Mouse (Mus musculus): ENCODE results near the gene Sez6. TPM values are rescaled to one million over a fixed set of nuclear protein-coding genes. Genes with fewer than 3 reads are reported as not detected.
A peak's percentile ranks its signal among the peaks of the same experiment; 100 is the strongest.

Sez6 gene
- polyA plus RNA-seq, 1 experiment from 2014 or later: 1.8 TPM

DNA sequence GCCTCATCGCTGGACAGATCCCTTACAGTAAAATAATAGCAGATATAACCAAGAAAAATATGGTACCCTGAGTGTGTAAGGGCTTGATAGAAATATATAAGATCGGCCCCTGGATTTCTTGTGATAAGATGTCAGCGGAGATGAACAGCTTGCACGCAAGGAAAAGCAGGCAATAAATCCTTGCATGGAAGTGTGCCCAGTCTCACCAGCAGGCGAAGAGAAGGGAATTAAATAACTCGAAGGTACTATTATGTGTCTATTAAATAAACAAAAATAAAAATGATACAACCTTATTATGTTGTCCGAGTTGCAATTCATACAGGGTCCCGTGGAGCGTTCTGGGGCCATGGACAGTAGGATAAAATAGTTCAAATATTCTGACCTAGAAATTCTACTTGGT is 34.6 kb upstream of the Sez6 start:
- no peak for ATAC-seq (ENCODE audit: insufficient read depth, low FRiP score, low read depth)
- Histone ChIP-seq H3K27me3 (replicated peaks) (peaks cover 8% of the 10 kb centered on the region; the same call in 1 of the 2 replicates), H3K36me3 (no peaks in the 10 kb centered on the region), H3K4me3 (replicated peaks) (no peak overlapping the region), H3K27ac (no peak overlapping the region), H3K4me2 (no peak overlapping the region), H3K9me3 (no peaks in the 10 kb centered on the region), H3K4me1 (peaks cover 21% of the 10 kb centered on the region), H3K9ac (no peak overlapping the region)
- 73% methylated on average over 9 of the region's 9 CpGs for WGBS

DNA sequence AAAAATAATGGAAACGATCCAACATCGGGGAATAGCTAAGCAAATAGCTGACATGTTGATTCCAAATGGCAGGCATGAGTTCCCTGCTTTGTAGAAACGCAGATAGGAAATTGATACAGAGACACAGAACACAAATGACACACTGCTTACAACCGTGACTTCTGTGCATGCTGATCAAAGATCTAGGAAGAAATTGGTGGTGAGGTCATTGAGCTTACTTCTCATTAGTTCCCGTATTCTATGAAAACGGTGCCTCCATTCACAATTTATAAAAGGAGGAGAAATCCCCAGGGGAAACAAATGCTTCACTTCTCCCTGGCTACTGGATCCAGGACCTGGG is 34.1 kb upstream of the Sez6 start:
- Histone ChIP-seq H3K36me3 (no peaks in the 10 kb centered on the region), H3K4me3 (replicated peaks) (no peak overlapping the region), H3K27me3 (replicated peaks) (peaks cover 8% of the 10 kb centered on the region; the same call in 1 of the 2 replicates), H3K4me1 (peaks cover 22% of the 10 kb centered on the region), H3K27ac (no peak overlapping the region), H3K9ac (no peak overlapping the region), H3K4me2 (no peak overlapping the region), H3K9me3 (no peaks in the 10 kb centered on the region)
- 48% methylated on average over 6 of the region's 6 CpGs for WGBS
- no peak for ATAC-seq (ENCODE audit: insufficient read depth, low FRiP score, low read depth)

DNA sequence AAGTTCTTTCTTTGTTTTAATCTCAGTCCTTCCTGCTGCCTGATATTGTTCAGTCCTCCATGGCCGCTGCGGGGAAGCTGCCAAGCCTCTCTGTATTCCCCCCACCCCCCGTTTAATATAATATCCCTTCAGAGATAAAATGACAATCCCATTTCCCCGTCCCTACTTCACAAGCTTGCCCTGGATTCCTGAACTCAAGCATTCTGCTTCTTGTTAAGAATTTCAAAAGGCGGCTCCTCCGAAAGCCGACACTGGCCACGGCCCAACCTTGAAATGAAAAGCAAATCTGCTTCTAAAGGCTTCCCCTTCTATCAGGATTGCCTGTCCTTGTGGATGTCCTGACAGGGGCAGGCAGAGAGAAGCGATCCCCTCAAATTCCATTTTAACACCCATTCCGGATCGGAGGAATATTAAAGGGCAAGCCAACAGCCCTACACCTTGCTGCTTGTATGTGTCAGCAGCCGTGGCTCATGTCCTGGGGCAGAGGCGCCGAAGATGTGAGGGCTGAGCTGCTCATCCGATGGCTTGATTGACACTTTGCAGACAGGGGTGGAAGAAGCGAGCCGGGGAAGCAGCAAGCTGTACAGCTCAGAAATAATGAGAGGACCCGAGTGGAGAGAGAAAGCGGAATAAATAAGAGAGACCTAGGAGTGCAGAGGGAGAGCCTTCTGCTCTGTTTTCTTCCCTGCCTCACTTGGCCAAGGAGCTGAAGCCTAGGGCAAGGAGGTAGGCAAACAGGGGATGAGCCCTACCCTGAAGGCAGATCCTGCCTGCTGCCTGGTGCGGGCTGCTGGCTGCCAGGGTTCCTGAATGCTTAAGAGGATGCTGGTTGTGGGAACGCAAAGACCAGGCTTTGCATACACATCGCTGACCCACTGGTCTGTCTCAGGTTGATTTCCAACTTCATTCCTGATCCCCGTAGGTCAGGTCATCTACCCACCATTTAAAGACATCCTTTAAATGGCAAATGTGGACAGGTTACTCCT is 33.5 kb upstream of the Sez6 start:
- no peak overlapping the region for H3K9ac ChIP-seq
- no peaks in the 10 kb centered on the region for H3K36me3 ChIP-seq
- peaks cover 8% of the 10 kb centered on the region; the same call in 1 of the 2 replicates for H3K27me3 ChIP-seq (replicated peaks)
- peaks cover 27% of the 10 kb centered on the region for H3K4me1 ChIP-seq
- ATAC-seq (ENCODE audit: insufficient read depth, low FRiP score, low read depth): no peak
- no peak overlapping the region for H3K4me3 ChIP-seq (replicated peaks)
- WGBS: 25% methylated on average over 23 of the region's 23 CpGs
- H3K27ac ChIP-seq: no peak overlapping the region
- H3K4me2 ChIP-seq: peak overlapping the region; percentile 9
- no peaks in the 10 kb centered on the region for H3K9me3 ChIP-seq

DNA sequence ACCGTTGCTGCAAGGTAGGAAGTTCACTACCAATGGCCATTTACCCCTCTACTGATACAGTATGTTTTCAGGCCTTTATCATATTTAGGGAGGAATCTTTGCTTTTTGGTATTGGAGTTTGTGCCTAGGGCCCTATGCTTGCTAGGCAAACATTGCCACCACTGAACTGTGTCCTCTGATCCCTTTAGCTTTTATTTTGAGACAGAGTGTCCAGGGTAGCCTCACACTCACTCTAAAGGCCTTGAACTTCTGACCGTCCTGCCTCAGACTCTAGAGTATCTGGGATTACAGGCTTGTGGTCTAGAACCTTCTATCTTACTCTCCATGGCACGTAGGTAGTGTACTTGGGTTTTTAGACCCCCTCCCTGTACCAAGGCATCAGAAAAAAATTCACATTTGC is 30.4 kb upstream of the Sez6 start:
- no peak overlapping the region for H3K4me3 ChIP-seq (replicated peaks)
- no peak overlapping the region for H3K9ac ChIP-seq
- H3K4me2 ChIP-seq: no peak overlapping the region
- peaks cover 16% of the 10 kb centered on the region; the same call in 1 of the 2 replicates for H3K4me1 ChIP-seq
- peaks cover 8% of the 10 kb centered on the region; the same call in 1 of the 2 replicates for H3K27me3 ChIP-seq (replicated peaks)
- H3K36me3 ChIP-seq: no peaks in the 10 kb centered on the region
- H3K9me3 ChIP-seq: no peaks in the 10 kb centered on the region
- H3K27ac ChIP-seq: no peak overlapping the region
- WGBS: 80% methylated on average over 3 of the region's 3 CpGs
- no peak for ATAC-seq (ENCODE audit: insufficient read depth, low FRiP score, low read depth)

DNA sequence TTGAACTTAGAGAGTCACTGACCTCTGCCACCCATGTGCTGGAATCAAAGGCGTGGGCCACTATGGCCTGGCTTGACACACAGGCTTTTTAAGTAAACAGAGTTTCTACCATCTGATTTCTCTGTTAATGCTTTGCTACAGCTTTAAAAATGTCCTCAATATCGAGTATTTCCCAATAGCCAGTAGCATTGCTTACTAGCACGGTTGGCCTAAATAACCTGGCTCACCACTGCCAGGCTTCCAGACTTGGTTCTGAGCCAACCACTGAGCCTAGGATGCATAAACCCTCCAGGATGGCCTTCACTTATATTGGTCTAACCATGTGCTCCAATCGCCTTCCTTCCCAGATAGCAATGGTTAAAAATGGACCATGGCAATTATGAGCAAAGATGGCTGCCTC is 29.9 kb upstream of the Sez6 start:
- 0 out of 2 replicates have a peak overlapping the region, but pooled peaks have one; percentile 31 for H3K27ac ChIP-seq
- no peak overlapping the region for H3K4me2 ChIP-seq
- H3K36me3 ChIP-seq: no peaks in the 10 kb centered on the region
- no peaks in the 10 kb centered on the region for H3K9me3 ChIP-seq
- peaks cover 8% of the 10 kb centered on the region; the same call in 1 of the 2 replicates for H3K27me3 ChIP-seq (replicated peaks)
- H3K9ac ChIP-seq: no peak overlapping the region
- H3K4me1 ChIP-seq: peaks cover 16% of the 10 kb centered on the region; the same call in 1 of the 2 replicates
- WGBS: 70% methylated on average over 4 of the region's 4 CpGs
- no peak for ATAC-seq (ENCODE audit: insufficient read depth, low FRiP score, low read depth)
- H3K4me3 ChIP-seq (replicated peaks): no peak overlapping the region

DNA sequence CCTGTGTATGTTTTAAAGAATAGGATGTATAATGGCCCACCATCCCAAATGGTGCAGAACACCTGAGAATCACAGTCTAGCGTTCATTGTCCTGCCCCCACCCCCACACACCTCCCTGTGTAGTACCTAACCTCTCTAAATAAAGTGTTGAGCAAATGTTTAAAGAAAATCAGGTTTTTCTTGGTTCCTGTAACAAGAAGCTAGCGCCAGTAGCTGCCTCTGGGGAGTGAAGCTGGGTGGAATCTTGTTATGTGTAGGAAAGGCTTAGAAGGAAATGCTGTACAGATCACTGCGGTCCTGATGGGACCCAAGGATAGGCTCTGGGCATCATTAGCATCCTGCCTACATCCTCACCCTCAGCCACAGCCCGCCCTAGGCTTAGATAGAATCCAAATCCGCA is 29.2 kb upstream of the Sez6 start:
- no peak overlapping the region for H3K9ac ChIP-seq
- peaks cover 14% of the 10 kb centered on the region; the same call in 1 of the 2 replicates for H3K4me1 ChIP-seq
- H3K36me3 ChIP-seq: no peaks in the 10 kb centered on the region
- no peaks in the 10 kb centered on the region for H3K9me3 ChIP-seq
- peaks cover 8% of the 10 kb centered on the region; the same call in 1 of the 2 replicates for H3K27me3 ChIP-seq (replicated peaks)
- H3K4me3 ChIP-seq (replicated peaks): no peak overlapping the region
- peak; percentile 54; the same call in 1 of the 2 replicates for ATAC-seq (ENCODE audit: insufficient read depth, low FRiP score, low read depth)
- H3K27ac ChIP-seq: peak overlapping the region; percentile 31
- H3K4me2 ChIP-seq: no peak overlapping the region
- WGBS: 41% methylated on average over 5 of the region's 5 CpGs

DNA sequence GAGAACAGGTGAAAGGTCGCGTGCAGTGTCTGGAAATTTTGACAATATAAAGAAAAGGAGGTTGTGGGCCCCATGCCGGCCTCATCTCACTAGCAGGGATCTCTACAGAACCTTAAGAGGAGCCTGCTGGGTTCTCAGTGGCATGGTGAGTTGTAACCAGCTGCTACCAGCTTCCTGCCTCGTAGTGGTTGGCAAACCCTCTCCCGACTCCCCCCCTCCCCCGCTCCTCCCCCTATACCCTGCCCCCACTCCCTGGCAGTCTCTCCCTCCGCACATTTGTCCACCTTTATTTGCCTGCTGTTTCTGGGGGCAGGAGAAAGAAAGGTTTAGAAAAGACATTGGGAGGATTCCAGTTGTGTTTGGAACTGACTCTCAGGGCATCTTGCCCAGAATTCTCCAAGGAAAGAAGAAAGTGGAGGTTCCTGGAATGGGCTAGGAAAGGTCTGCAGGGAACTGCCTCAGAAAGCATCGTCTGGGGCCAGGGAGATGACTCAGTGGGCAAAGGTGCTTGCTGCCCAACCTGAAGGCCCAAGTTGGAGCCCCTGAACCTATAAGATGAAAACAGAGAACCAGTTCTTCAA is 28.7 kb upstream of the Sez6 start:
- H3K9ac ChIP-seq: no peak overlapping the region
- WGBS: 34% methylated on average over 8 of the region's 8 CpGs
- no peaks in the 10 kb centered on the region for H3K36me3 ChIP-seq
- H3K4me2 ChIP-seq: no peak overlapping the region
- H3K27ac ChIP-seq: peak overlapping the region; percentile 31
- ATAC-seq (ENCODE audit: insufficient read depth, low FRiP score, low read depth): no peak
- H3K4me3 ChIP-seq (replicated peaks): no peak overlapping the region
- H3K27me3 ChIP-seq (replicated peaks): peaks cover 8% of the 10 kb centered on the region; the same call in 1 of the 2 replicates
- H3K4me1 ChIP-seq: peaks cover 11% of the 10 kb centered on the region
- H3K9me3 ChIP-seq: no peaks in the 10 kb centered on the region

DNA sequence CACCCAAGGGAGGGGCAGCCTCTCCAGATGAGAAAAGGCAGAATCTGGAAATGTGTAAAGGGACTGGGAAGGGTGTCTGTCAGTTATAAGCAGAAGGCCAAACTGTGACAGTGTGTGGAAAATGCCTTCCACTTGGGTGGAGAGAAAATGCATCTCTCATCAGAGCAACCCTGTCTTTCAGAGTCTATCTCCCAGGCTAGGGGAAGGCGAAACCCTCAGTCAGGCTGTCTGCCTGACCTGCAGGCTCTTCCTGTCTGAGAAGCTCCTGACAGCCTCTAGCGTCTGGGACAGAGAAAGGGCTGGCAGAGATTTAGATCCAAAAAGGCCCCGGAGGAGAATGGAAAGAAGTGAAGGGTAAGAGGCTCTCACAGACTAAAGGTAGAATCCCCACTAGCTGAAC is 26.8 kb upstream of the Sez6 start:
- no peak overlapping the region for H3K27ac ChIP-seq

DNA sequence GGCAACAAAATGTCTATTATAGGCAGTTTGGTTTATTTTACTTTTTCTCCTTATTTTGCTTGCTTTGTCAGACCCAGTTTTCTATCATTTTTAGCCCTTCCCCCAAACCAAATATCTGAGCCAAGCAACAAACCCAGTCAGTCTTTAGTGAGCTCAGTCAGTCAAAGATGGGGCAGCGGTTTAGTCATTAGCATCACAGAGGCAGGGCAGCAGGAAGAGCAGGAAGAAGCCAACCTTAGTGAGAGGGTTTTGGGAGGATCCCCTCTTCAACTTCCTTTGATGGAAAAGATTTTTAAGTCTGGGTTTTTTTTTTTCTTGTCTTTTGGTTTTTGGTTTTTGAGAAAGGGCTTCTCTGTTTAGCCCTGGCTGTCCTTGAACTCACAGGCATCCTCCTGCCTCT is 25.9 kb upstream of the Sez6 start:
- ATAC-seq (ENCODE audit: insufficient read depth, low FRiP score, low read depth): no peak
- Histone ChIP-seq H3K4me1 (peaks cover 11% of the 10 kb centered on the region), H3K27me3 (replicated peaks) (no peaks in the 10 kb centered on the region), H3K27ac (no peak overlapping the region), H3K4me2 (no peak overlapping the region), H3K9ac (no peak overlapping the region), H3K9me3 (no peaks in the 10 kb centered on the region), H3K36me3 (no peaks in the 10 kb centered on the region), H3K4me3 (replicated peaks) (no peak overlapping the region)
- 50% methylated on average over 1 of the region's 1 CpGs for WGBS

More for the DNA sequence above, 26.8 kb upstream of the Sez6 start:
- Histone ChIP-seq H3K4me1 (peaks cover 11% of the 10 kb centered on the region), H3K9ac (no peak overlapping the region), H3K36me3 (no peaks in the 10 kb centered on the region), H3K9me3 (no peaks in the 10 kb centered on the region), H3K27me3 (replicated peaks) (no peaks in the 10 kb centered on the region), H3K4me3 (replicated peaks) (no peak overlapping the region), H3K4me2 (no peak overlapping the region)
- WGBS: 24% methylated on average over 3 of the region's 3 CpGs
- no peak for ATAC-seq (ENCODE audit: insufficient read depth, low FRiP score, low read depth)

DNA sequence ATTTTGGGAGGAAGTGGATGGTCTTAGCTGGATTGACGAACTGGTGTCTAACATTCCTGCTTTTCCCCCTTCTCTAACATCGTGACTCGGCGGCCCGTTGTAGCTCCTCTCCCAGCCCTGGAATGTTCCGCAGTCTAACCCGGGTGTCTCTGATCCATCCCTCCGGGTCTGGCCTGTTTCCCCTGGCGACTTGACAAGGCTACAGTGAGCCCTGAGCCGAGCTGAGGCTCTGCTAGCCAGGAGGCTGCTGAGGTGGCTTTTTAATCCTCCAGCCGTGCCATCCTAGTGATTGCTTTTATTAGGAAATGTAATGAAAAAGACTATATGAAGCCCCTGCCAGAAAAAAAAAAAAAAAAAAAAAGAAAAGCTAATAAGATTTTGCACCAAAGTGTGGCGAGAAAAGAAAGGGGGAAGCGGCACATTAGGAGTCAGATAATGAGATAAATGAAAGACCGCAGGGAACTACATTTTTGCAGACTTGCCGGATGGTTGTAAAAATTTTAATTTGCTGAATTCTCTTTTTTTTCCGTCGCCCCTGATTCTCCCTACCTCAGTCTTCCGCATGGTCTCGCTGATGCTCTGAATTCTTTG is 24.4 kb upstream of the Sez6 start:
- Histone ChIP-seq H3K4me1 (peaks cover 11% of the 10 kb centered on the region), H3K4me3 (replicated peaks) (no peak overlapping the region), H3K9ac (no peak overlapping the region), H3K4me2 (no peak overlapping the region), H3K27ac (no peak overlapping the region), H3K27me3 (replicated peaks) (no peaks in the 10 kb centered on the region), H3K9me3 (no peaks in the 10 kb centered on the region), H3K36me3 (no peaks in the 10 kb centered on the region)
- no peak for ATAC-seq (ENCODE audit: insufficient read depth, low FRiP score, low read depth)
- 41% methylated on average over 19 of the region's 19 CpGs for WGBS

DNA sequence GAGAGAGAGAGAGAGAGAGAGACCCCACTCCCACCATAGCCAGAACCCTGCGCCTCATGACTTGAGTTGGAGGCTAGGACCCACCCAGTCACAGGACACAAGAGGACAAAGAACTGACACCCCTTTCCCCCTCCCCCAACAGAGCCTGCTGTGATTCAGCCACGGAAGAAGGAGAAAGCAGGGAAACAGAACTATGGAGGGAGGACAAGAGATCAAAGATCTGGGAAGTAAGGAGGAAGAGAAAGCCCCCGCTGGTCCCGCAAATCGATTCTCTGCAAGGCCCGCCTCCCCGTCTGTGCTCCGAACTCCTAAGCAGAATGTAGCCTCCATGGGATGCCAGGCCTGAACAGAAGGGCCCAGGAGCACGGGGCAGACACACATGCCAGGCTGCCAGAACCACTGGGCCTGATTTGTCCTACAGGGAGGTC is 23.8 kb upstream of the Sez6 start:
- H3K9me3 ChIP-seq: no peaks in the 10 kb centered on the region
- H3K4me2 ChIP-seq: 0 out of 2 replicates have a peak overlapping the region, but pooled peaks have one; percentile 21

More for the DNA sequence above, 23.8 kb upstream of the Sez6 start:
- Histone ChIP-seq H3K27ac (no peak overlapping the region), H3K4me3 (replicated peaks) (no peak overlapping the region), H3K36me3 (no peaks in the 10 kb centered on the region), H3K9ac (no peak overlapping the region), H3K27me3 (replicated peaks) (no peaks in the 10 kb centered on the region), H3K4me1 (peaks cover 6% of the 10 kb centered on the region)
- 14% methylated on average over 9 of the region's 9 CpGs for WGBS
- no peak for ATAC-seq (ENCODE audit: insufficient read depth, low FRiP score, low read depth)
